Mouse (Mus musculus): ENCODE data around the gene Hipk3.

The Hipk3 gene

GRCm38 (mm10) chr2:104410963-104411545 is 83.2 kb downstream of the Hipk3 start, which contains the start of gene D430041D05Rik:
Gene D430041D05Rik (minus strand): TSS chr2:104411013.
- no peak for DNase-seq

- DNase-seq = no peak
Measured at GRCm38 (mm10) chr2:104409851-104410821, 84.1 kb downstream of the Hipk3 start.

GRCm38 (mm10) chr2:104408351-104408750 is 85.9 kb downstream of the Hipk3 start:
- no peak for DNase-seq

- no peak for DNase-seq
Measured at GRCm38 (mm10) chr2:104407913-104408312, 86.3 kb downstream of the Hipk3 start.

- DNase-seq = no peak
Measured at GRCm38 (mm10) chr2:104404036-104404435, 90.2 kb downstream of the Hipk3 start.

- no peak for DNase-seq
Measured at GRCm38 (mm10) chr2:104398651-104399290, 95.5 kb downstream of the Hipk3 start.

GRCm38 (mm10) chr2:104395961-104396360 is 98.3 kb downstream of the Hipk3 start:
- DNase-seq = no peak

GRCm38 (mm10) chr2:104394769-104395168 is 99.5 kb downstream of the Hipk3 start:
- DNase-seq = no peak

GRCm38 (mm10) chr2:104392700-104393312 is 101.4 kb downstream of the Hipk3 start:
- no peak for DNase-seq

- DNase-seq = no peak
Measured at GRCm38 (mm10) chr2:104389231-104389630, 105.0 kb downstream of the Hipk3 start.

GRCm38 (mm10) chr2:104385941-104386340 is 108.3 kb downstream of the Hipk3 start:
- no peak for DNase-seq

- DNase-seq = no peak
Measured at GRCm38 (mm10) chr2:104383589-104383988, 110.7 kb downstream of the Hipk3 start.

- no peak for DNase-seq
Measured at GRCm38 (mm10) chr2:104382813-104383212, 111.4 kb downstream of the Hipk3 start.

- no peak for DNase-seq
Measured at GRCm38 (mm10) chr2:104379304-104379703, 114.9 kb downstream of the Hipk3 start.

GRCm38 (mm10) chr2:104378791-104379190 is 115.5 kb downstream of the Hipk3 start:
- DNase-seq = no peak

- DNase-seq = peak; percentile 30
Measured at GRCm38 (mm10) chr2:104377990-104378389, 116.3 kb downstream of the Hipk3 start.
